Mouse (Mus musculus): ENCODE data around the gene Rplp1.

DNA sequence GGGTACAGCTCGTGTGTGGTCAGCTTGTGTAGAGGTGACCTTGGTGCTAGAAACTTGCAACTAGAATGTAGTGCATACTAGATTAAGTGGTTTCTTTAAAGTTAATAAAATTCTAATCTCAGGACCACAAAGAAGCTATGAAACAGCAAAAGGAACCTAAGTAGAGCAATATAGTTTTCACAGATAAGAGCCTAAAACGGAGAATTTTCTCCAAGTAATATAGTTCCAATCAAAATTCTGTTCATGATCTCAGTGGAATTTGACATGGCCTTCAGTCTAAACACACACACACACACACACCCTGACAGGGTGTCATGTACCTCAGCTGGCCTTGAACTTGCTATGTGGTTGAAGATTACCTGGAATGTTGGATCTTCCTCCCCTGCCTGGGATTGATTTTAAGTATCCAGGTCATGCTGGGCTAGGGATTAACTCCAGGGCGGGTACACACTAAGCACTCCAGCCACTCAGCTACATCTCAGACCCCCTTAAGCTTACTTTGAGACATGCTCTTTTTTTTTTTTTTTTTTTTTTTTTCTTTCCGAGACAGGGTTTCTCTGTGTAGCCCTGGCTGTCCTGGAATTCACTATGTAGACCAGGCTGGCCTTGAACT lies 1.2 kb upstream of the Rplp1 start:
- TF ChIP-seq CTCF (IDR thresholded peaks at IDR 0.05; ENCODE audit: borderline replicate concordance, control insufficient read depth, extremely low read depth, insufficient read depth, low read length, poor library complexity) = no peak
- TF ChIP-seq POLR2A (IDR thresholded peaks at IDR 0.05; ENCODE audit: control insufficient read depth, extremely low read depth, insufficient read depth, low read length, poor library complexity) = no peak
